Mouse (Mus musculus): ENCODE results near the gene Psg27. TPM values are rescaled to one million over a fixed set of nuclear protein-coding genes. Genes with fewer than 3 reads are reported as not detected.

Psg27 gene
- polyA plus RNA-seq, 1 experiment = 0.09 TPM

DNA sequence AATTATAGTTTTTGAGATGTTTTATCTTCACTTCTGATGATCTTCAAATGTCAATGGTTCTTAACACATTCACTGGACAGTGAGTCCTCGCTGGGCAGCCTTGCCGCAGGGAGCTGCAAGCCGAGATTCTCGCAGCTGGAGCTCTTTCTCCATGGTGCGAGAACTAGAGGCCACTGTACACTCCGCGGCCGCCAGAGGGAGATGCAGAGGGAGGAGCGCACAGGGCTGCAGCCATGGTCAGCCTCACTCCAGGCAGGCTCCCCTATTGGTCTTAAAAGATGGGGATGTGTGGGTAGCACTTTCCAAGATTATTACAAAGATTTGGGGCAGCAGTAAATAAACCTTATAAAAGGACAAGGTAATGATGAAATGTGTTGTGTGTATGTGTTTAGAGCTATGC, 55.6 kb downstream of the Psg27 start:
- 20% methylated on average over 9 of the region's 9 CpGs for WGBS
- peak; percentile 60; the same call in 1 of the 2 replicates for TF ChIP-seq CTCF (IDR thresholded peaks at IDR 0.05; ENCODE audit: extremely low read depth, insufficient read length, insufficient replicate concordance, low read depth, low read length)
- TF ChIP-seq POLR2A (IDR thresholded peaks at IDR 0.05; ENCODE audit: low read depth, low read length) = no peak
- Histone ChIP-seq H3K4me3 (ENCODE audit: low read depth, low read length) (no peak overlapping the region), H3K27ac (ENCODE audit: insufficient read depth, low read depth, low read length) (no peak overlapping the region), H3K4me1 (ENCODE audit: control insufficient read depth, insufficient read depth, insufficient read length, low read length) (no peaks in the 10 kb centered on the region), H3K36me3 (ENCODE audit: control insufficient read depth, insufficient read depth, low read length) (no peaks in the 10 kb centered on the region), H3K27me3 (ENCODE audit: control insufficient read depth, insufficient read depth, low read length) (no peaks in the 10 kb centered on the region)

Other genes starting within 250 kb of the Psg27 start
- gene Psg18, start 212.3 kb downstream of the Psg27 start, polyA plus RNA-seq (2012; rRNA removed) = 0.74 TPM in 1 of 2 replicates, not detected in the other
- gene Psg28, start 135.3 kb downstream of the Psg27 start, polyA plus RNA-seq (2012; rRNA removed) = 0.35 TPM in 1 of 2 replicates, not detected in the other
- gene Psg26, start 83.1 kb downstream of the Psg27 start, polyA plus RNA-seq (2012; rRNA removed) = 0.18 TPM in 1 of 2 replicates, not detected in the other
- 0.10 and 0.55 TPM in 2 replicates for gene Psg25, start 35.0 kb downstream of the Psg27 start, polyA plus RNA-seq (2012; rRNA removed)
- not detected in 2 replicates for gene Psg23, start 49.2 kb upstream of the Psg27 start, polyA plus RNA-seq (2012; rRNA removed)
- not detected in 2 replicates for gene Psg21, start 89.4 kb upstream of the Psg27 start, polyA plus RNA-seq (2012; rRNA removed)
- not detected in 2 replicates for gene Psg20, start 118.9 kb upstream of the Psg27 start, polyA plus RNA-seq (2012; rRNA removed)
- 0.05 TPM in 1 of 2 replicates, not detected in the other for gene Psg22, start 150.8 kb upstream of the Psg27 start, polyA plus RNA-seq (2012; rRNA removed)
- gene Psg19, start 231.2 kb upstream of the Psg27 start, polyA plus RNA-seq (2012; rRNA removed) = 0.08 TPM in 1 of 2 replicates, not detected in the other

Data from small intestine, adult 2 months (tissue).